Mouse (Mus musculus) right cerebral cortex, postnatal 25 days (tissue): ENCODE measurements around the gene Triobp.

Experiments
- DNase-seq: peaks from one replicate; pipeline ENCODE4 v3.0.0; 2022

The Triobp gene

GRCm38 (mm10) chr15:78947657-78948056, at the start of gene Triobp:
Gene Triobp, plus strand, starts transcription at chr15:78947724.
- peak; percentile 86 for DNase-seq

GRCm38 (mm10) chr15:78898507-78899001, 49.0 kb upstream of the Triobp start:
- DNase-seq: no peak

- no peak for DNase-seq
These were observed 48.1 kb upstream of the Triobp start, which contains the start of gene Gm49510 for GRCm38 (mm10) chr15:78899409-78899739. Gene Gm49510, plus strand, starts transcription at chr15:78899667.

- DNase-seq: peak; percentile 68
These were observed 47.6 kb upstream of the Triobp start, which contains the start of gene Sh3bp1 for GRCm38 (mm10) chr15:78899740-78900584. Gene Sh3bp1, plus strand, starts transcription at chr15:78899768.

- DNase-seq: no peak
These were observed 46.7 kb upstream of the Triobp start for GRCm38 (mm10) chr15:78900585-78901421.

GRCm38 (mm10) chr15:78901422-78901789, 46.1 kb upstream of the Triobp start:
- DNase-seq: no peak

- peak; percentile 75 for DNase-seq
These were observed 44.3 kb upstream of the Triobp start for GRCm38 (mm10) chr15:78903243-78903642.

- DNase-seq: no peak
These were observed 39.1 kb upstream of the Triobp start for GRCm38 (mm10) chr15:78908399-78908798.

GRCm38 (mm10) chr15:78908982-78909381, 38.5 kb upstream of the Triobp start:
- no peak for DNase-seq

- no peak for DNase-seq
These were observed 35.5 kb upstream of the Triobp start for GRCm38 (mm10) chr15:78912040-78912439.

- peak; percentile 96 for DNase-seq
These were observed 33.9 kb upstream of the Triobp start, which contains the start of gene Pdxp for GRCm38 (mm10) chr15:78913632-78914090. Gene Pdxp, plus strand, starts transcription at chr15:78913919.

GRCm38 (mm10) chr15:78914091-78914822, 33.3 kb upstream of the Triobp start:
- DNase-seq: no peak

GRCm38 (mm10) chr15:78914823-78915659, 32.5 kb upstream of the Triobp start:
- no peak for DNase-seq

- DNase-seq: peak; percentile 69
These were observed 31.9 kb upstream of the Triobp start for GRCm38 (mm10) chr15:78915660-78916017.

- DNase-seq: no peak
These were observed 31.3 kb upstream of the Triobp start for GRCm38 (mm10) chr15:78916052-78916826.

- no peak for DNase-seq
These were observed 29.4 kb upstream of the Triobp start for GRCm38 (mm10) chr15:78918126-78918525.

GRCm38 (mm10) chr15:78919914-78920313, 27.6 kb upstream of the Triobp start:
- no peak for DNase-seq

GRCm38 (mm10) chr15:78922700-78923099, 24.8 kb upstream of the Triobp start:
- no peak for DNase-seq

GRCm38 (mm10) chr15:78923585-78923984, 23.9 kb upstream of the Triobp start:
- no peak for DNase-seq

GRCm38 (mm10) chr15:78925129-78925528, 22.4 kb upstream of the Triobp start:
- no peak for DNase-seq
